Mouse (Mus musculus) forebrain, embryonic 15.5 days (tissue): ENCODE data around the gene Rhbdl3. TPM values are rescaled to one million over a fixed set of nuclear protein-coding genes. Genes with fewer than 3 reads are reported as not detected.

ENCODE experiments used
- ATAC-seq: fragments of 200-750 bp; cut with Nextera tagmentation; replicated peaks from 2 replicates; pipeline ENCODE4 v1.8.0; 2017; ENCODE audit warnings: mild to moderate bottlenecking, moderate TSS enrichment, moderate library complexity
- H3K27ac ChIP-seq: fragments of 300-500 bp; sonication (generic); replicated peaks from 2 replicates; pipeline ENCODE4 v1.5.1; 2015; ENCODE audit warnings: mild to moderate bottlenecking, inconsistent platforms
- H3K27me3 ChIP-seq: fragments of 300-500 bp; sonication (generic); 2 replicates; pipeline ENCODE4 v1.6.1; 2015; ENCODE audit warnings: inconsistent platforms
- H3K36me3 ChIP-seq: fragments of 300-500 bp; sonication (generic); 2 replicates; pipeline ENCODE4 v1.6.1; 2015; ENCODE audit warnings: mild to moderate bottlenecking, inconsistent platforms
- H3K4me1 ChIP-seq: fragments of 300-500 bp; sonication (generic); 2 replicates; pipeline ENCODE4 v1.6.1; 2015; ENCODE audit warnings: inconsistent platforms
- H3K4me2 ChIP-seq: fragments of 300-500 bp; sonication (generic); replicated peaks from 2 replicates; pipeline ENCODE4 v1.6.1; 2015; ENCODE audit warnings: mild to moderate bottlenecking, inconsistent platforms
- H3K4me3 ChIP-seq: fragments of 300-500 bp; sonication (generic); 2 replicates; pipeline ENCODE4 v1.5.1; 2015; ENCODE audit warnings: mild to moderate bottlenecking, inconsistent platforms
- H3K9ac ChIP-seq: fragments of 300-500 bp; sonication (generic); replicated peaks from 2 replicates; pipeline ENCODE4 v1.6.1; 2015; ENCODE audit warnings: mild to moderate bottlenecking, inconsistent platforms
- H3K9me3 ChIP-seq: fragments of 300-500 bp; sonication (generic); 2 replicates; pipeline ENCODE4 v1.6.1; 2016; ENCODE audit warnings: inconsistent platforms
- WGBS: fragments of 180-500 bp; shearing (Covaris S2); methylation state at CpG from one replicate; pipeline ENCODE4 v1.1.7; 2015; ENCODE audit warnings: mixed read lengths; 5-methylcytosine and 5-hydroxymethylcytosine counted together
- polyA plus RNA-seq: library from polyadenylated mRNA; unstranded; fragments of >200 nt; fragmentation: Nextera tagmentation; extraction: Ambion mirVana; gene quantifications from 2 replicates; pipeline ENCODE4 v1.2.1, GENCODE M21; 2015

Gene Rhbdl3
- polyA plus RNA-seq, 1 experiment from 2014 or later, result 20.4 TPM

DNA sequence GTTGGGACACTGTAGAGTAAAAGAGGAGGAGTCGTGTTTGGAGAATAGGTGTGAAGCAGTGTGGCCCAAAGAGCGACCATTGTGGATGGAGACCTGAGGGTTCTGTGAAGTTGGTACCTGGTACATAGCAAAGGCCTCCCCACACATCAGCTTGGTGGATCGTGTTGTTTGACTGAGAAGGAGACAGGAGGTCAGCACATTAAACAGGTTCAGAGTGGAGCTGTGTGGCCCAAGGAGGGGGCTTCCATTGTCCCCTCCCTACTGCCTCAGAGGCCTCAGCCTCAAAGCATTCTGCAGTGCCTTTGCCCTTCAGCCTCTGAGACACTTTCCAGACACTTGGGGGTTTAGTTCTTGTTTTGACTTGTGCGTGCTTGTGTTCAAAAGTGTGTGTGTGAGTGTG lies 13.2 kb downstream of the Rhbdl3 start:
- H3K4me3 ChIP-seq, result no peak overlapping the region
- H3K27ac ChIP-seq, result 0 out of 2 replicates have a peak overlapping the region, but pooled peaks have one; percentile 82
- H3K9me3 ChIP-seq, result no peaks in the 10 kb centered on the region
- H3K27me3 ChIP-seq, result no peaks in the 10 kb centered on the region
- peaks cover 58% of the 10 kb centered on the region for H3K4me1 ChIP-seq
- WGBS, result 77% methylated on average over 4 of the region's 4 CpGs
- no peak overlapping the region for H3K9ac ChIP-seq
- H3K4me2 ChIP-seq, result no peak overlapping the region
- ATAC-seq, result no peak
- H3K36me3 ChIP-seq, result no peaks in the 10 kb centered on the region

DNA sequence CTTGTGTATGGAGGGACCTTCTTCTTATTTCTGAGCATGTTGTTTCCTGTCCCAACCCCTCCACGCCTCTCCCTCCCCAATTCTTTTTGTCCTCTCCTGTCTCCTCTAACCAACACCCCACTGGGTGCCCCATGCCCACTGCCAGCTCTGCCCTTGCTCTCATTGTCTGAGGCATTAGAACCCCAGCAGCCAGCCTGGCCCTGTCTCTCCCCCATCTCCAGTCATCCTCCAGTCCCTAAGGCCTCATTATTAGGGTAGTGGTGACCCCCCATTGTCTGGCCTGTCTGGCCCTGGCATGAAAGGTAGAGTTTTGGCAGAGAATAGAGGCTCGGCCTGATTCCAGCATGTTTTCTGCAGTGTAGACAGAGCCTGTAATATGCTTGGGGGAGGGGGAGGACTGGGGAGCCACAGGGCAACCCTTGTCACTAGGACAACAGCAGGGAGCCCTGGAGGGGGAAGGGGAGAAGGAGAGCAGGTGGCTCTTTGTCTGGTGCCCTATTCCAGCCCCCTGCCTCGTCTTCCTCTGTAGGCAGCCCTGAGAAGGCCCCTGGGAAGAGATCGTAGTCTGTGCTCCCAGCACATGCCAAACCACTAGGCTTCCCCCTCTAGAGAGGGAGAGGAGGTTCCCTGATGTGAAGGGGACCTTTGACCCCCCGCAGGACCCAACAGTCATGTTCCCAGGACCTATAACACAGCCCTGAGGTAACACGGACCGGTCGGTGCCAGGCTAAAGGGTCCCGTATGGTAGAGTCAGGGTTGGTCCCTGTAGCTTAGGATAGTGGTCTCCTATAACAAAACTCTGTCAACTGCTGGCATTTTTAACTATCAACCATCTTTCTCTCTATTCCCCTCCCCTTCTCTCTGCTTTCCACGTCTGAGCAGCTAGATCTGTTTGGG lies 15.3 kb downstream of the Rhbdl3 start:
- 24% methylated on average over 10 of the region's 10 CpGs for WGBS
- no peaks in the 10 kb centered on the region for H3K27me3 ChIP-seq
- no peaks in the 10 kb centered on the region for H3K9me3 ChIP-seq
- peak overlapping the region; percentile 84 for H3K27ac ChIP-seq
- peak; percentile 90 for ATAC-seq
- no peak overlapping the region for H3K4me3 ChIP-seq
- no peaks in the 10 kb centered on the region for H3K36me3 ChIP-seq
- H3K4me1 ChIP-seq, result peaks cover 53% of the 10 kb centered on the region
- H3K4me2 ChIP-seq, result no peak overlapping the region
- H3K9ac ChIP-seq, result no peak overlapping the region

DNA sequence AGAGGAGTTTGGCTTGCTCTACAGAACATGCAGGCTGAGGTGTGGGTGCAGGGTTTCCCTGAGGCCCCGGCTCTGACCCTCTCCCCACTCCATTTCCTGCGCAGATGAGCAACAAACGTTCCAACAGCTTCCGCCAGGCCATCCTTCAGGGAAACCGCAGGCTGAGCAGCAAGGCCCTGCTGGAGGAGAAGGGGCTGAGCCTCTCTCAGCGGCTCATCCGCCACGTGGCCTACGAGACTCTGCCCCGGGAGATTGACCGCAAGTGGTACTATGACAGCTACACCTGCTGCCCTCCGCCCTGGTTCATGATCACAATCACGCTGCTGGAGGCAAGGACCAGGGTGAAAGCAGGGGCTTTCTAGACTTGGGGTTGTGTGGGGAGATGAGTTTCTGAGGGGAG lies 22.5 kb downstream of the Rhbdl3 start:
- peaks cover 4% of the 10 kb centered on the region; the same call in 1 of the 2 replicates for H3K4me1 ChIP-seq
- no peak overlapping the region for H3K4me3 ChIP-seq
- no peak overlapping the region for H3K4me2 ChIP-seq
- no peaks in the 10 kb centered on the region for H3K27me3 ChIP-seq
- no peaks in the 10 kb centered on the region for H3K9me3 ChIP-seq
- H3K36me3 ChIP-seq, result no peaks in the 10 kb centered on the region
- no peak for ATAC-seq
- H3K9ac ChIP-seq, result no peak overlapping the region
- WGBS, result 58% methylated on average over 13 of the region's 13 CpGs
- no peak overlapping the region for H3K27ac ChIP-seq

DNA sequence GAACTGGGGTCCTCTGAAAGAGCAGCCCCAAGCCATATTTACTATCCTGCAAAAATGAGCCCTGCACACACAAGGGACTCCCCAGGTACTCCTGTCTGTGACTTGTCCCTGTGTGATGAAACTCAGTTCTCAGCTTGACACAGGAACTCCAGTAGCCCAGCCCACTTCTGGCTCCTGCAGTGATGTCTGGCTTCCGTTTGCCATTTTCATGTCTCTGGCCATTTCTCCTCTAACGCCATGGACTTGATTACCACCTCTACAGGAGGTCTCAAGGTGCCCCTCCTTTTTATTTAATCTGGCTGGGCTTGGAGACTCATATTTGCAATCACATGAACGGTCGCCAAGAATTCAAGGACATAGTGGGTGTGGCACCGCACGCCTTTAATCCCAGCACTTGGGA lies 23.9 kb downstream of the Rhbdl3 start:
- WGBS, result 84% methylated on average over 6 of the region's 6 CpGs
- ATAC-seq, result no peak

DNA sequence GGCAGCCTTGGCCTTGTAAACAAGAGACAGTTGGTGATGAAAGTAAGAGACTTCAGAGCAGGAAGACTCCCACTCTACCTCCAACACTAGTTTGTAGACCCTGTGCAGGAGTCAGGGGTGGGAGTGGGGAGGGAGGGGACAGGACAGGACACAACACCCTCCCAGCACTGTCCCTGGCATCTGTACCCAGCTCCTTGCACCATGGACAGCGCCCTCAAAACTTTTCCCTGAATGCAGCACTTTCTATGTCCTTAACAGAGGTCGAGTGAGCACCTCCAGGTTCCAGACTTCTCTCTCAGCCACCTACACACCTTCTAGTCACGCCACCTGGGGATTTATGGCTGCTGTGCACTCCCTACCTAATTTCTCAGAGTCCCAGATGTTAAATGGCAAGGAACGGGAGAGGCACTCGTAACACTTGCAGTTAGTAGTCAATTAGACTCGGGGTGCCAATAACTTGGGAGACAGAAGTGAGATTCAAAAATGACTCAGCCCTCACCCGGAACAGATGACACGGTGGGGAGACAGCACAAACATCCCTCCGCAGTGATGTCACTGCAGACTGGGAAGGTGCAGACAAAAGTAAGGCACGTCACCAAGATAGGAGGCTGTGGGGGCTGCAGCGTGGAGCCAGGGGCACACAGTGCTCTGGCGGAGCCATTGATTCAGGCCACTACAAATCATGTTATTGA lies 32.1 kb downstream of the Rhbdl3 start:
- 71% methylated on average over 12 of the region's 12 CpGs for WGBS
- ATAC-seq, result no peak

More for the DNA sequence above, 23.9 kb downstream of the Rhbdl3 start:
- H3K36me3 ChIP-seq, result no peaks in the 10 kb centered on the region
- H3K4me3 ChIP-seq, result no peak overlapping the region
- H3K27me3 ChIP-seq, result no peaks in the 10 kb centered on the region
- no peak overlapping the region for H3K4me2 ChIP-seq
- H3K27ac ChIP-seq, result no peak overlapping the region
- H3K9me3 ChIP-seq, result no peaks in the 10 kb centered on the region
- H3K9ac ChIP-seq, result no peak overlapping the region
- peaks cover 4% of the 10 kb centered on the region; the same call in 1 of the 2 replicates for H3K4me1 ChIP-seq

DNA sequence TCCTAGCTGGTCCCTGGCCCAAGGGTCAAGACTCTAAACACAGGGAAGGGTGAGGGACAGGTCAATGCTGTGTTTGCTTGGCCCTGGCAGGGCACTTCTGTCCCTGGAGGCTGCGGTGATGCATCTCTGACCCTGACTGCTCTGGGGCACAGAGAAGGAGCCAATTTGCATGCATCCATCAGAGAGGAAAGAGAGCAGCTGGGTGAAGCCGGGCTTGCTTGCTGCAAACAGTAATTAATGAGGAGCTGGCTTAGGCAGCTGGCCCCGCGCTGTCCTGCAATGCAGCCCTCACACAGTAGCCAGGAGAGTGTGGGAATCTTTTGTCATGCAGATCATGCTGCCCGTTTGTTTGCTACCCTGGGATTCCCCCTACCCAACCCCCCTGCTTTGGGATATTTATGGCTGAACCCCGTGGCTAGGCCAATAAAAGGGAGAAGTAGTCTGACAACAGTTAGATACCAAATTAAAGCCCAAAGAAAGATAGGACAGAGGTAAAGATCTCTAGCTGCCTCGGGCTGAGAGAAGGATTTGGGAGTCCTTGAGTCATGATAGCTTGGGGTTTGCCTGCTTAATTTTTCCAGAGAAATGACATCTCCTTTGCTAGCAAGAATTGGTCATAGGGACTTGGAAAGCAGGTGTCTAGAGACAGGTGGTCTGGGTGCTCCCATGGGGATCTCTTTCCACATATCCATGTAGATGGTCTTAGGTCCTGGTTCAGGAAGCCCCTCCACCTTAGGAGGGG lies 35.1 kb downstream of the Rhbdl3 start:
- Histone ChIP-seq H3K27me3 (no peaks in the 10 kb centered on the region), H3K4me1 (peaks cover 20% of the 10 kb centered on the region), H3K4me2 (0 out of 2 replicates have a peak overlapping the region, but pooled peaks have one; percentile 7)

More for the DNA sequence above, 32.1 kb downstream of the Rhbdl3 start:
- Histone ChIP-seq H3K9me3 (no peaks in the 10 kb centered on the region), H3K27me3 (no peaks in the 10 kb centered on the region), H3K36me3 (no peaks in the 10 kb centered on the region), H3K9ac (no peak overlapping the region), H3K4me1 (peaks cover 20% of the 10 kb centered on the region), H3K4me3 (no peak overlapping the region), H3K27ac (no peak overlapping the region), H3K4me2 (no peak overlapping the region)

DNA sequence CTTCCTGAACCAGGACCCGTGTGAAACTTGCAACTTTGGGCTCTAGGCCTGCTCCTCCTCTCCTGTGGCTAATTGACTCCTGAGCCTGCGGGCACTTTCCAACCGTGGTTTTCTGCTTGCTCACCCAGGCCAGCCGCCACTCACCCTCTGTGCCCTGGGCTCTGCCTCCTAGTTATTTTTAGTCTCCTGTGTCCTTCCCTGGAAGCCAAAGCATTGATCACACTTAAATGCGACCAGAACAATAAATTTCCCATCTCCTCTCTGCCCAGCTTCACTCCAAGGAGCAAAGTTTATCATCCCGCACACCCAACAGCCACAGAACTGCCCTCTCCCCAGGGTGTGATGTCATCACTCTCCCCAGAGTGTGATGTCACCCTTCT lies 35.6 kb downstream of the Rhbdl3 start:
- Histone ChIP-seq H3K27ac (peak overlapping the region; percentile 83; the same call in 1 of the 2 replicates), H3K4me1 (peaks cover 20% of the 10 kb centered on the region), H3K27me3 (no peaks in the 10 kb centered on the region), H3K4me3 (no peak overlapping the region), H3K9me3 (no peaks in the 10 kb centered on the region), H3K36me3 (no peaks in the 10 kb centered on the region), H3K4me2 (no peak overlapping the region), H3K9ac (no peak overlapping the region)
- WGBS, result 7% methylated on average over 6 of the region's 6 CpGs
- no peak for ATAC-seq

More for the DNA sequence above, 35.1 kb downstream of the Rhbdl3 start:
- Histone ChIP-seq H3K4me3 (no peak overlapping the region), H3K9me3 (no peaks in the 10 kb centered on the region), H3K27ac (peak overlapping the region; percentile 83), H3K36me3 (no peaks in the 10 kb centered on the region), H3K9ac (no peak overlapping the region)
- 1% methylated on average over 7 of the region's 7 CpGs for WGBS
- ATAC-seq, result peak; percentile 90

DNA sequence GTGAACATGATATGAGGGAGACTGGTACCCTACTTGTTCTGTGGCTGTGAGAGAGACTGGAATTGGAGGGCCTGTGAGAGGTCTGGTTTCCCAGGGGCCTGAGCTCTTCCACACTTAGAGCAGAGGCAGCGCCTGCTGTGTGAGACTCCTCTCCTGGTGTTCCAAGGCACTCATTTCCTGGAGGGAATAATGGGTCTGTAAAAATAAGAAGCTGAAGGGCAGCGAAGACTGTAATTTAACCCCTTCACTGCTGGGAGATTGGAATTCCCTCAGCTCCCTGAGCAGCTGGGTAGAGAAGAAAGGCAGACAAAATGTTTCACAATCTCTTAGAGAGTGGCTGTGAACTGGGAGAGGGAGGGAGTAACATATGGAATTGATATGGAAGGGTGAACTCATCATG lies 41.8 kb downstream of the Rhbdl3 start:
- Histone ChIP-seq H3K4me3 (no peak overlapping the region), H3K4me1 (peaks cover 4% of the 10 kb centered on the region; the same call in 1 of the 2 replicates), H3K9ac (no peak overlapping the region), H3K36me3 (no peaks in the 10 kb centered on the region), H3K4me2 (no peak overlapping the region), H3K27ac (peak overlapping the region; percentile 12), H3K27me3 (no peaks in the 10 kb centered on the region), H3K9me3 (no peaks in the 10 kb centered on the region)
- 7% methylated on average over 2 of the region's 2 CpGs for WGBS
- ATAC-seq, result no peak

DNA sequence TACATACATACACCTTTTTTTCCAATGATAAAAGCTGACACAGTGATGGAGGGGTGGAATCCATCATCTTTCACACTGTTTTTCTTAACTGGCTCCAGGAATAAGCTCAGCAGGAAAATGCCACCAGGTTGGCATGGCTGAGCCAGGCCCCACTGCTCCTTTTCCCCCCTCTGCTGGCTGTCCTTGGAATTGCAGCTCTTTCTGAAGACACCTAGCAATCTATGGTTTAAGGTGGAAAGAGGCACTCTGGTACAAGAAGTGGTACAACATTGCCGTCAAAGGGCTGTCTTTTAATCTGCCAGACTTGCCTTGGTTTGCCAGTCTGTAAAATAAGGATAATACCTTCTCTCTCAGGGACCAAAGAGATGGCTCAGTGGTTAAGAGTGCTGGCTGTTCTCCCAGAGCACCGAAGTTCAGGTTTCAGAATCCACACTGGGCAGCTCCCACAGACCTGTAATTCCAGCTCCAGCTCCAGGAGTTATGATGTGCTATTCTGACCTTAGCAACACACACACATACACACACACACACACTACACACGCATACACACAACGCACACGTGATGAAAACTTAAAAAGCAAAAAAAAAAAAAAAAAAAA lies 51.2 kb downstream of the Rhbdl3 start:
- H3K4me3 ChIP-seq, result no peak overlapping the region
- no peak overlapping the region for H3K4me2 ChIP-seq
- H3K9me3 ChIP-seq, result no peaks in the 10 kb centered on the region
- no peak overlapping the region for H3K27ac ChIP-seq
- no peaks in the 10 kb centered on the region for H3K4me1 ChIP-seq
- 78% methylated on average over 5 of the region's 5 CpGs for WGBS
- no peak overlapping the region for H3K9ac ChIP-seq
- no peaks in the 10 kb centered on the region for H3K36me3 ChIP-seq
- H3K27me3 ChIP-seq, result no peaks in the 10 kb centered on the region
- no peak for ATAC-seq

DNA sequence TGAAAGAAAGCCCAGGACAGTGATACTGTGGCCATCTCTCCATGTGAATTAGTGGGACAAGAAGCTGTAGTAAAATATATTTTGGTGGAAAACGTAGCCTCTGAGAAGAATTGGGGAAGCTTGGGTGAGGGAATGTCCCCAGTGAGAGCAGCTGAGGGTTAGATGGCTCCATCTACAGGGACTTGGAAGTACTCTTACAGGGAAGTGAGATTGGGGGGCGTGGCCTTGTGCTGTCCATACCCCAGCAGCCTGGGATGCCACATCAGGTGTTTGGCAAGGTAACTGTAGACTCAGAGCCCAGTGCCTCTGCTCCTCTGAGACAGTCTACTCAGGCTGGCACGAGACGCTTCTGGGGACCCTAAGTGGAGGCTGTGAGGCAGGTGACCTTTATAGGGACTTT lies 54.1 kb downstream of the Rhbdl3 start:
- Histone ChIP-seq H3K9ac (no peak overlapping the region), H3K27me3 (no peaks in the 10 kb centered on the region), H3K4me3 (no peak overlapping the region), H3K36me3 (no peaks in the 10 kb centered on the region), H3K27ac (no peak overlapping the region), H3K9me3 (no peaks in the 10 kb centered on the region), H3K4me2 (no peak overlapping the region), H3K4me1 (no peaks in the 10 kb centered on the region)
- 37% methylated on average over 4 of the region's 4 CpGs for WGBS
- no peak for ATAC-seq

DNA sequence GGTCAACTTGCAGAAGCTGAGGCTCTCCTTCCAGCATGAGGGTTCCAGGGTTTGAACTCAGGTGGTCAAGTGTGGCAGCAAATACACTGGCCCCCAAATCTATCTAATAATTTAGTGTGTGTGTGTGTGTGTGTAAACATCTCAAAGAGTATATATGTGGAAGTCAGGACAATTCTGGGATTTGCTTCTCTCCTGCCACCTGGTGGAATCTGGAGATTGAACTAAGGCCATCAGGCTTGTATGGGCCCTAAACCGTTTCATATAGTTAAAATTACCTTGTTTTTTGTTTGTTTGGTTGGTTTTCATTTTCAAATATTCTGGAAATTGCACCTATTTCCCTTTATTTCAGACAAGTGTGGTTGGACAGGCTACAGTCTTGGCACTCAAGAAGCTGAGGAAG lies 68.2 kb downstream of the Rhbdl3 start:
- Histone ChIP-seq H3K4me2 (no peak overlapping the region), H3K36me3 (peaks cover 34% of the 10 kb centered on the region), H3K27me3 (no peaks in the 10 kb centered on the region), H3K9me3 (no peaks in the 10 kb centered on the region), H3K27ac (no peak overlapping the region), H3K9ac (no peak overlapping the region), H3K4me3 (no peak overlapping the region), H3K4me1 (no peaks in the 10 kb centered on the region)
- no peak for ATAC-seq
- 97% methylated on average over 1 of the region's 1 CpGs for WGBS
